Mouse (Mus musculus): ENCODE results near the gene Cdc5l. TPM values are rescaled to one million over a fixed set of nuclear protein-coding genes. Genes with fewer than 3 reads are reported as not detected.

Gene Cdc5l
- polyA plus RNA-seq (2012; ENCODE audit: insufficient read depth, low replicate concordance): 2.4 and 5.3 TPM in 2 replicates

GRCm38 (mm10) chr17:45433419-45434261 is at the start of gene Cdc5l:
Gene Cdc5l (minus strand): TSS chr17:45433737.
- Histone ChIP-seq H3K27me3 (replicated peaks) (no peaks in the 10 kb centered on the region), H3K4me3 (replicated peaks) (peak within 1 kb of the TSS; percentile 98), H3K36me3 (replicated peaks; ENCODE audit: low read length) (peaks cover 19% of the 10 kb centered on the region), H3K9me3 (no peaks in the 10 kb centered on the region), H3K4me1 (peaks cover 31% of the 10 kb centered on the region)
- TF ChIP-seq FLI1 (IDR thresholded peaks at IDR 0.05; ENCODE audit: low read length): no peak
- TF ChIP-seq GATA1 (IDR thresholded peaks at IDR 0.05; ENCODE audit: borderline replicate concordance, low read length): no peak

GRCm38 (mm10) chr17:45480429-45480828 is 46.9 kb upstream of the Cdc5l start:
- Histone ChIP-seq H3K9me3 (peaks cover 16% of the 10 kb centered on the region), H3K4me3 (replicated peaks) (no peak overlapping the region), H3K4me1 (peaks cover 21% of the 10 kb centered on the region), H3K27me3 (replicated peaks) (peaks cover 62% of the 10 kb centered on the region), H3K36me3 (replicated peaks; ENCODE audit: low read length) (no peaks in the 10 kb centered on the region)
- TF ChIP-seq GATA1 (IDR thresholded peaks at IDR 0.05; ENCODE audit: borderline replicate concordance, low read length): no peak
- no peak for TF ChIP-seq FLI1 (IDR thresholded peaks at IDR 0.05; ENCODE audit: low read length)

GRCm38 (mm10) chr17:45478234-45478825 is 44.8 kb upstream of the Cdc5l start:
- Histone ChIP-seq H3K4me1 (peaks cover 33% of the 10 kb centered on the region), H3K36me3 (replicated peaks; ENCODE audit: low read length) (no peaks in the 10 kb centered on the region), H3K27me3 (replicated peaks) (peaks cover 68% of the 10 kb centered on the region), H3K9me3 (peaks cover 16% of the 10 kb centered on the region), H3K4me3 (replicated peaks) (peak overlapping the region; percentile 75)
- no peak for TF ChIP-seq GATA1 (IDR thresholded peaks at IDR 0.05; ENCODE audit: borderline replicate concordance, low read length)
- TF ChIP-seq FLI1 (IDR thresholded peaks at IDR 0.05; ENCODE audit: low read length): no peak

- Histone ChIP-seq H3K4me1 (peaks cover 49% of the 10 kb centered on the region), H3K9me3 (no peaks in the 10 kb centered on the region), H3K4me3 (replicated peaks) (peak within 1 kb of the TSS; percentile 92), H3K36me3 (replicated peaks; ENCODE audit: low read length) (no peaks in the 10 kb centered on the region), H3K27me3 (replicated peaks) (peaks cover 53% of the 10 kb centered on the region)
- TF ChIP-seq FLI1 (IDR thresholded peaks at IDR 0.05; ENCODE audit: low read length) (no peak), GATA1 (IDR thresholded peaks at IDR 0.05; ENCODE audit: borderline replicate concordance, low read length) (no peak)
These were observed 41.3 kb upstream of the Cdc5l start, which contains the start of gene Spats1 for GRCm38 (mm10) chr17:45474669-45475465. Gene Spats1 (minus strand): TSS chr17:45475415.

GRCm38 (mm10) chr17:45474146-45474545 is 40.6 kb upstream of the Cdc5l start:
- H3K27me3 ChIP-seq (replicated peaks): peaks cover 50% of the 10 kb centered on the region
- TF ChIP-seq FLI1 (IDR thresholded peaks at IDR 0.05; ENCODE audit: low read length): no peak
- TF ChIP-seq GATA1 (IDR thresholded peaks at IDR 0.05; ENCODE audit: borderline replicate concordance, low read length): no peak
- H3K36me3 ChIP-seq (replicated peaks; ENCODE audit: low read length): no peaks in the 10 kb centered on the region
- peaks cover 50% of the 10 kb centered on the region for H3K4me1 ChIP-seq
- H3K4me3 ChIP-seq (replicated peaks): peak overlapping the region; percentile 92
- H3K9me3 ChIP-seq: no peaks in the 10 kb centered on the region

- Histone ChIP-seq H3K9me3 (no peaks in the 10 kb centered on the region), H3K27me3 (replicated peaks) (peaks cover 48% of the 10 kb centered on the region), H3K36me3 (replicated peaks; ENCODE audit: low read length) (no peaks in the 10 kb centered on the region), H3K4me1 (peaks cover 50% of the 10 kb centered on the region), H3K4me3 (replicated peaks) (no peak overlapping the region)
- TF ChIP-seq GATA1 (IDR thresholded peaks at IDR 0.05; ENCODE audit: borderline replicate concordance, low read length) (no peak), FLI1 (IDR thresholded peaks at IDR 0.05; ENCODE audit: low read length) (no peak)
These were observed 40.1 kb upstream of the Cdc5l start for GRCm38 (mm10) chr17:45473667-45474066.

- TF ChIP-seq FLI1 (IDR thresholded peaks at IDR 0.05; ENCODE audit: low read length): no peak
- no peak for TF ChIP-seq GATA1 (IDR thresholded peaks at IDR 0.05; ENCODE audit: borderline replicate concordance, low read length)
- H3K4me3 ChIP-seq (replicated peaks): no peak overlapping the region
- peaks cover 34% of the 10 kb centered on the region for H3K4me1 ChIP-seq
- peaks cover 23% of the 10 kb centered on the region for H3K27me3 ChIP-seq (replicated peaks)
- H3K36me3 ChIP-seq (replicated peaks; ENCODE audit: low read length): peaks cover 6% of the 10 kb centered on the region
- peaks cover 14% of the 10 kb centered on the region for H3K9me3 ChIP-seq
These were observed 37.2 kb upstream of the Cdc5l start for GRCm38 (mm10) chr17:45470726-45471125.

GRCm38 (mm10) chr17:45468302-45468701 is 34.8 kb upstream of the Cdc5l start:
- Histone ChIP-seq H3K9me3 (peaks cover 14% of the 10 kb centered on the region), H3K27me3 (replicated peaks) (peaks cover 5% of the 10 kb centered on the region), H3K4me3 (replicated peaks) (no peak overlapping the region), H3K36me3 (replicated peaks; ENCODE audit: low read length) (peaks cover 16% of the 10 kb centered on the region), H3K4me1 (peaks cover 21% of the 10 kb centered on the region)
- TF ChIP-seq GATA1 (IDR thresholded peaks at IDR 0.05; ENCODE audit: borderline replicate concordance, low read length) (no peak), FLI1 (IDR thresholded peaks at IDR 0.05; ENCODE audit: low read length) (no peak)

GRCm38 (mm10) chr17:45466701-45467100 is 33.2 kb upstream of the Cdc5l start:
- peaks cover 15% of the 10 kb centered on the region for H3K4me1 ChIP-seq
- TF ChIP-seq GATA1 (IDR thresholded peaks at IDR 0.05; ENCODE audit: borderline replicate concordance, low read length) (no peak), FLI1 (IDR thresholded peaks at IDR 0.05; ENCODE audit: low read length) (no peak)
- H3K36me3 ChIP-seq (replicated peaks; ENCODE audit: low read length): peaks cover 21% of the 10 kb centered on the region
- H3K4me3 ChIP-seq (replicated peaks): no peak overlapping the region
- peaks cover 2% of the 10 kb centered on the region for H3K27me3 ChIP-seq (replicated peaks)
- peaks cover 14% of the 10 kb centered on the region for H3K9me3 ChIP-seq
